Mouse (Mus musculus) limb, embryonic 14.5 days (tissue): ENCODE data around the gene Klrc2. TPM values are rescaled to one million over a fixed set of nuclear protein-coding genes. Genes with fewer than 3 reads are reported as not detected.

Experiments
- ATAC-seq: fragments of 200-750 bp; cut with Nextera tagmentation; 2 replicates; pipeline ENCODE4 v1.8.0; 2017; ENCODE audit warnings: low read depth, moderate number of reproducible peaks, moderate TSS enrichment; ENCODE audit not compliant: low FRiP score
- DNase-seq: peaks from one replicate; pipeline ENCODE4 v3.0.0-alpha.2; 2015; ENCODE audit warnings: low spot score
- H3K27ac ChIP-seq: fragments of 300-500 bp; sonication (generic); replicated peaks from 2 replicates; pipeline ENCODE4 v1.5.1; 2014; ENCODE audit warnings: low read depth, mild to moderate bottlenecking, low read length, moderate library complexity, mixed read lengths
- H3K27me3 ChIP-seq: fragments of 300-500 bp; sonication (generic); 2 replicates; pipeline ENCODE4 v1.6.1; 2014; ENCODE audit warnings: low read length, mixed read lengths; ENCODE audit not compliant: control insufficient read depth, insufficient read depth
- H3K36me3 ChIP-seq: fragments of 300-500 bp; sonication (generic); 2 replicates; pipeline ENCODE4 v1.6.1; 2014; ENCODE audit warnings: mild to moderate bottlenecking, low read length, moderate library complexity, mixed read lengths; ENCODE audit not compliant: control insufficient read depth, insufficient read depth
- H3K4me1 ChIP-seq: fragments of 300-500 bp; sonication (generic); 2 replicates; pipeline ENCODE4 v1.6.1; 2014; ENCODE audit warnings: antibody characterized with exemption, low read length, mixed read lengths; ENCODE audit not compliant: control insufficient read depth, insufficient read depth
- H3K4me2 ChIP-seq: fragments of 300-500 bp; sonication (generic); replicated peaks from 2 replicates; pipeline ENCODE4 v1.6.1; 2014; ENCODE audit warnings: low read depth, mild to moderate bottlenecking, low read length, moderate library complexity; ENCODE audit not compliant: severe bottlenecking
- H3K4me3 ChIP-seq: fragments of 300-500 bp; sonication (generic); replicated peaks from 2 replicates; pipeline ENCODE4 v1.5.1; 2014; ENCODE audit warnings: low read length
- H3K9ac ChIP-seq: fragments of 300-500 bp; sonication (generic); 2 replicates; pipeline ENCODE4 v1.6.1; 2014; ENCODE audit warnings: mild to moderate bottlenecking, low read depth, low read length, moderate library complexity; ENCODE audit not compliant: severe bottlenecking
- H3K9me3 ChIP-seq: fragments of 300-500 bp; sonication (generic); 2 replicates; pipeline ENCODE4 v1.6.1; 2016; ENCODE audit warnings: low read length; ENCODE audit not compliant: control insufficient read depth
- POLR2A ChIP-seq: fragments of 200-500 bp; IDR thresholded peaks from 2 replicates; pipeline ENCODE4 v1.8.0; 2012; ENCODE audit warnings: inconsistent platforms, mild to moderate bottlenecking, moderate library complexity, borderline replicate concordance; ENCODE audit not compliant: insufficient read depth, insufficient read length; ENCODE audit errors: extremely low read depth
- WGBS: fragments of 180-500 bp; shearing (Covaris S2); extraction: QIAGEN DNeasy Blood & Tissue Kit; methylation state at CpG from one replicate; pipeline ENCODE4 v1.1.7; 2014; 5-methylcytosine and 5-hydroxymethylcytosine counted together
- microRNA-seq: library from miRNA; unstranded; fragments of <30 nt; microRNA quantifications from one replicate; pipeline ENCODE4, GENCODE M21; 2016
- polyA plus RNA-seq, 2 experiments: library from polyadenylated mRNA; depleted of rRNA in 1 of 2; stranded (reverse) in 1 of 2; unstranded in 1 of 2; fragments of >200 nt; fragmentation: Nextera tagmentation in 1 of 2; extraction: Ambion mirVana in 1 of 2; gene quantifications; 2 replicates each; pipeline versions ENCODE4 v1.2.1 to v1.2.3; 2012 to 2014

The Klrc2 gene
- polyA plus RNA-seq, 2 experiments: not detected

GRCm38 (mm10) chr6:129623735-129624134, 36.8 kb downstream of the Klrc2 start, which contains the start of gene Klrk1:
Gene Klrk1, minus strand, starts transcription at chr6:129623864.
- Histone ChIP-seq H3K4me2 (no peak within 1 kb of the TSS), H3K9me3 (no peaks in the 10 kb centered on the region), H3K36me3 (no peaks in the 10 kb centered on the region), H3K27me3 (no peaks in the 10 kb centered on the region), H3K27ac (no peak within 1 kb of the TSS), H3K4me1 (no peaks in the 10 kb centered on the region), H3K4me3 (no peak within 1 kb of the TSS), H3K9ac (no peak within 1 kb of the TSS)
- DNase-seq: no peak
- 72% methylated on average over 4 of the region's 4 CpGs for WGBS
- TF ChIP-seq POLR2A: no peak
- no peak for ATAC-seq

- TF ChIP-seq POLR2A: no peak
- ATAC-seq (no peak), DNase-seq (no peak)
- Histone ChIP-seq H3K27me3 (no peaks in the 10 kb centered on the region), H3K4me3 (no peak overlapping the region), H3K36me3 (no peaks in the 10 kb centered on the region), H3K27ac (no peak overlapping the region), H3K4me1 (no peaks in the 10 kb centered on the region), H3K4me2 (no peak overlapping the region), H3K9ac (no peak overlapping the region), H3K9me3 (no peaks in the 10 kb centered on the region)
Observed at GRCm38 (mm10) chr6:129608372-129608771, 52.1 kb downstream of the Klrc2 start.

Small RNA genes within 50 kb of the gene (microRNA-seq; reads per million reads assigned to microRNA genes)
- gene Mir680-1: not detected

Other genes starting within 250 kb of the Klrc2 start
- 0.97 and 1.3 TPM in 2 replicates for gene Clec1a, start 208.7 kb downstream of the Klrc2 start, polyA plus RNA-seq (2012; rRNA removed)
- 2.5 and 3.1 TPM in 2 replicates for gene Clec1a, start 208.7 kb downstream of the Klrc2 start, polyA plus RNA-seq (2014; fragmentation: Nextera tagmentation; extraction: Ambion mirVana)
- 0.04 and 0.10 TPM in 2 replicates for gene Olr1, start 153.5 kb downstream of the Klrc2 start, polyA plus RNA-seq (2012; rRNA removed)
- not detected in 2 replicates for gene Olr1, start 153.5 kb downstream of the Klrc2 start, polyA plus RNA-seq (2014; fragmentation: Nextera tagmentation; extraction: Ambion mirVana)
- gene Tmem52b, start 148.1 kb downstream of the Klrc2 start, polyA plus RNA-seq (2012; rRNA removed): not detected in 2 replicates
- not detected in 2 replicates for gene Tmem52b, start 148.1 kb downstream of the Klrc2 start, polyA plus RNA-seq (2014; fragmentation: Nextera tagmentation; extraction: Ambion mirVana)
- 45.0 and 46.6 TPM in 2 replicates for gene Gabarapl1, start 127.5 kb downstream of the Klrc2 start, polyA plus RNA-seq (2012; rRNA removed)
- 15.9 and 18.0 TPM in 2 replicates for gene Gabarapl1, start 127.5 kb downstream of the Klrc2 start, polyA plus RNA-seq (2014; fragmentation: Nextera tagmentation; extraction: Ambion mirVana)
- 0.03 and 0.05 TPM in 2 replicates for gene Klre1, start 82.8 kb downstream of the Klrc2 start, polyA plus RNA-seq (2012; rRNA removed)
- gene Klre1, start 82.8 kb downstream of the Klrc2 start, polyA plus RNA-seq (2014; fragmentation: Nextera tagmentation; extraction: Ambion mirVana): not detected in 2 replicates
- 0.19 and 0.24 TPM in 2 replicates for gene Klrd1, start 68.9 kb downstream of the Klrc2 start, polyA plus RNA-seq (2012; rRNA removed)
- gene Klrd1, start 68.9 kb downstream of the Klrc2 start, polyA plus RNA-seq (2014; fragmentation: Nextera tagmentation; extraction: Ambion mirVana): 0.28 TPM in 1 of 2 replicates, not detected in the other
- gene Klrk1, start 36.8 kb downstream of the Klrc2 start, polyA plus RNA-seq (2012; rRNA removed): not detected in 2 replicates
- gene Klrk1, start 36.8 kb downstream of the Klrc2 start, polyA plus RNA-seq (2014; fragmentation: Nextera tagmentation; extraction: Ambion mirVana): 0.30 TPM in 1 of 2 replicates, not detected in the other
- not detected in 2 replicates for gene Klrc3, start 17.4 kb downstream of the Klrc2 start, polyA plus RNA-seq (2012; rRNA removed)
- gene Klrc3, start 17.4 kb downstream of the Klrc2 start, polyA plus RNA-seq (2014; fragmentation: Nextera tagmentation; extraction: Ambion mirVana): not detected in 2 replicates
- not detected in 2 replicates for gene Klrc1, start 18.3 kb upstream of the Klrc2 start, polyA plus RNA-seq (2012; rRNA removed)
- gene Klrc1, start 18.3 kb upstream of the Klrc2 start, polyA plus RNA-seq (2014; fragmentation: Nextera tagmentation; extraction: Ambion mirVana): not detected in 2 replicates
- gene Klri1, start 56.4 kb upstream of the Klrc2 start, polyA plus RNA-seq (2012; rRNA removed): 0.09 TPM in 1 of 2 replicates, not detected in the other
- not detected in 2 replicates for gene Klri1, start 56.4 kb upstream of the Klrc2 start, polyA plus RNA-seq (2014; fragmentation: Nextera tagmentation; extraction: Ambion mirVana)
- gene Klri2, start 79.8 kb upstream of the Klrc2 start, polyA plus RNA-seq (2012; rRNA removed): not detected in 2 replicates
- gene Klri2, start 79.8 kb upstream of the Klrc2 start, polyA plus RNA-seq (2014; fragmentation: Nextera tagmentation; extraction: Ambion mirVana): not detected in 2 replicates
- gene Gm156, start 123.6 kb upstream of the Klrc2 start, polyA plus RNA-seq (2012; rRNA removed): not detected in 2 replicates
- not detected in 2 replicates for gene Gm156, start 123.6 kb upstream of the Klrc2 start, polyA plus RNA-seq (2014; fragmentation: Nextera tagmentation; extraction: Ambion mirVana)
- gene Gm17631, start 202.0 kb upstream of the Klrc2 start, polyA plus RNA-seq (2012; rRNA removed): not detected in 2 replicates
- gene Gm17631, start 202.0 kb upstream of the Klrc2 start, polyA plus RNA-seq (2014; fragmentation: Nextera tagmentation; extraction: Ambion mirVana): not detected in 2 replicates
- 0.05 TPM in 1 of 2 replicates, not detected in the other for gene Klra17, start 216.0 kb upstream of the Klrc2 start, polyA plus RNA-seq (2012; rRNA removed)
- gene Klra17, start 216.0 kb upstream of the Klrc2 start, polyA plus RNA-seq (2014; fragmentation: Nextera tagmentation; extraction: Ambion mirVana): not detected in 2 replicates